Mouse (Mus musculus) CH12.LX (cell line): ENCODE measurements at regions not wholly inside any gene's neighbourhood (a gene's known extent, or its start where the extent isn't known, plus 50 kb on each side); places are given as distances from the start of the nearest gene placed in this dataset.

Experiments used
- DNase-seq: peaks from one replicate; pipeline ENCODE4 v3.0.0-alpha.2; 2013; ENCODE audit errors: extremely low read depth
- H3K27ac ChIP-seq: 2 replicates; pipeline ENCODE4 v1.5.1; 2012; ENCODE audit warnings: low read depth, mild to moderate bottlenecking, control low read depth, moderate library complexity; ENCODE audit not compliant: insufficient read depth
- H3K27me3 ChIP-seq: replicated peaks from 2 replicates; pipeline ENCODE3; 2012; ENCODE audit warnings: inconsistent platforms
- H3K36me3 ChIP-seq, 2 experiments: replicated peaks in 1 of 2; 2 replicates each; pipeline versions ENCODE3 to v1.6.1; 2012; ENCODE audit warnings: inconsistent platforms in 1 of 2, low read length in 1 of 2, mild to moderate bottlenecking in 1 of 2, mixed read lengths in 1 of 2, moderate library complexity in 1 of 2; ENCODE audit not compliant: control insufficient read depth in 1 of 2, insufficient read depth in 1 of 2
- H3K4me1 ChIP-seq, 2 experiments: 2 replicates each; pipeline ENCODE4 v1.6.1; 2012; ENCODE audit warnings: inconsistent platforms in 1 of 2, moderate library complexity in 1 of 2; ENCODE audit not compliant: insufficient read depth in 2 of 2, control insufficient read depth in 1 of 2
- H3K4me2 ChIP-seq: 2 replicates; pipeline ENCODE4 v1.6.1; 2012; ENCODE audit warnings: low read depth, mild to moderate bottlenecking, control low read depth; ENCODE audit not compliant: poor library complexity, insufficient read depth, severe bottlenecking
- H3K4me3 ChIP-seq, 3 experiments: fragments of 150-350 bp in 1 of 3; sonication (generic) in 1 of 3; replicated peaks in 1 of 3; 2 replicates each; pipeline versions ENCODE3 to v1.5.1; 2011 to 2012; ENCODE audit warnings: low read depth in 2 of 3, low read length in 2 of 3, mild to moderate bottlenecking in 2 of 3, moderate library complexity in 2 of 3, control low read depth in 1 of 3, improper control_type of control experiment in 1 of 3, inconsistent platforms in 1 of 3, mixed read lengths in 1 of 3; ENCODE audit not compliant: poor library complexity in 1 of 3
- H3K79me2 ChIP-seq: replicated peaks from 2 replicates; pipeline ENCODE4 v1.6.1; 2012; ENCODE audit warnings: mild to moderate bottlenecking, moderate library complexity; ENCODE audit not compliant: control insufficient read depth, poor library complexity, insufficient read depth, severe bottlenecking; ENCODE audit errors: extremely low read depth
- H3K9ac ChIP-seq: 2 replicates; pipeline ENCODE4 v1.6.1; 2012; ENCODE audit warnings: low read depth, mild to moderate bottlenecking, control low read depth, moderate library complexity; ENCODE audit not compliant: insufficient read depth
- H3K9me3 ChIP-seq: replicated peaks from 2 replicates; pipeline ENCODE3; 2012; ENCODE audit warnings: low read length, inconsistent platforms, mixed read lengths
- CHD1 ChIP-seq: IDR thresholded peaks from 2 replicates; pipeline ENCODE4 v1.6.1; 2012; ENCODE audit warnings: low read depth, low read length, improper control_type of control experiment, inconsistent platforms
- CTCF ChIP-seq, 2 experiments: IDR thresholded peaks in 1 of 2; conservative IDR thresholded peaks in 1 of 2; 2 replicates each; pipeline ENCODE4 v1.5.1; 2011 to 2012; ENCODE audit warnings: low read depth in 2 of 2, low read length in 2 of 2, improper control_type of control experiment in 1 of 2, inconsistent platforms in 1 of 2, mild to moderate bottlenecking in 1 of 2, moderate library complexity in 1 of 2
- E2F4 ChIP-seq: IDR thresholded peaks from 2 replicates; pipeline ENCODE4 v1.6.1; 2011; ENCODE audit warnings: low read depth, low read length, improper control_type of control experiment; ENCODE audit not compliant: insufficient replicate concordance
- ELF1 ChIP-seq: IDR thresholded peaks from 2 replicates; pipeline ENCODE4 v1.6.1; 2014; ENCODE audit warnings: low read depth, mild to moderate bottlenecking, inconsistent platforms, low read length, improper control_type of control experiment
- EP300 ChIP-seq: IDR thresholded peaks from 2 replicates; pipeline ENCODE4 v1.6.1; 2011; ENCODE audit warnings: low read length, improper control_type of control experiment
- IRF4 ChIP-seq: IDR thresholded peaks from 2 replicates; pipeline ENCODE4 v1.6.1; 2014; ENCODE audit warnings: low read depth, mild to moderate bottlenecking, inconsistent platforms, low read length, improper control_type of control experiment
- JUND ChIP-seq: conservative IDR thresholded peaks from 2 replicates; pipeline ENCODE4 v1.6.1; 2011; ENCODE audit warnings: low read depth, low read length, improper control_type of control experiment
- KAT2A ChIP-seq: IDR thresholded peaks from 2 replicates; pipeline ENCODE4 v1.6.1; 2012; ENCODE audit warnings: low read length, improper control_type of control experiment, inconsistent platforms; ENCODE audit not compliant: insufficient replicate concordance
- MAFK ChIP-seq: IDR thresholded peaks from 2 replicates; pipeline ENCODE4 v1.6.1; 2011; ENCODE audit warnings: low read length, improper control_type of control experiment; ENCODE audit not compliant: insufficient replicate concordance
- MAX ChIP-seq: IDR thresholded peaks from 2 replicates; pipeline ENCODE4 v1.6.1; 2011; ENCODE audit warnings: low read length, improper control_type of control experiment
- MAZ ChIP-seq: IDR thresholded peaks from 2 replicates; pipeline ENCODE4 v1.6.1; 2012; ENCODE audit warnings: low read depth, mild to moderate bottlenecking, inconsistent platforms, low read length, improper control_type of control experiment, moderate library complexity
- MXI1 ChIP-seq: IDR thresholded peaks from 2 replicates; pipeline ENCODE4 v1.6.1; 2011; ENCODE audit warnings: mild to moderate bottlenecking, low read depth, low read length, improper control_type of control experiment
- MYC ChIP-seq: IDR thresholded peaks from 2 replicates; pipeline ENCODE4 v1.6.1; 2011; ENCODE audit warnings: low read depth, mild to moderate bottlenecking, improper control_type of control experiment, low read length
- PAX5 ChIP-seq: IDR thresholded peaks from 2 replicates; pipeline ENCODE4 v1.6.1; 2012; ENCODE audit warnings: low read length, inconsistent platforms, mixed read lengths
- POLR2A ChIP-seq: IDR thresholded peaks from 2 replicates; pipeline ENCODE4 v1.6.1; 2011; ENCODE audit warnings: low read depth, mild to moderate bottlenecking, improper control_type of control experiment, low read length
- POLR2AphosphoS2 ChIP-seq: IDR thresholded peaks from 2 replicates; pipeline ENCODE4 v1.6.1; 2011; ENCODE audit warnings: low read depth, low read length, improper control_type of control experiment
- RCOR1 ChIP-seq: conservative IDR thresholded peaks from 2 replicates; pipeline ENCODE4 v1.6.1; 2012; ENCODE audit warnings: low read depth, mild to moderate bottlenecking, inconsistent platforms, low read length, improper control_type of control experiment
- SMC3 ChIP-seq: IDR thresholded peaks from 2 replicates; pipeline ENCODE4 v1.6.1; 2011; ENCODE audit warnings: low read depth, low read length, improper control_type of control experiment
- TBP ChIP-seq: conservative IDR thresholded peaks from 2 replicates; pipeline ENCODE4 v1.6.1; 2011; ENCODE audit warnings: low read depth, low read length, improper control_type of control experiment
- ZC3H11A ChIP-seq: IDR thresholded peaks from 2 replicates; pipeline ENCODE4 v1.6.1; 2012; ENCODE audit warnings: low read depth, mild to moderate bottlenecking, inconsistent platforms, low read length, improper control_type of control experiment
- ZKSCAN1 ChIP-seq: IDR thresholded peaks from 2 replicates; pipeline ENCODE4 v1.6.1; 2012; ENCODE audit warnings: low read depth, inconsistent platforms, low read length, improper control_type of control experiment, borderline replicate concordance
- ZMIZ1 ChIP-seq: IDR thresholded peaks from 2 replicates; pipeline ENCODE4 v1.6.1; 2012; ENCODE audit warnings: low read depth, mild to moderate bottlenecking, inconsistent platforms, low read length, improper control_type of control experiment
- ZNF384 ChIP-seq: IDR thresholded peaks from 2 replicates; pipeline ENCODE4 v1.6.1; 2012; ENCODE audit warnings: low read depth, low read length, improper control_type of control experiment, inconsistent platforms
- dilution Hi-C: fragments of 300-500 bp; cut with MboI; formaldehyde crosslinking; loops from 2 replicates; pipeline ENCODE4 v1.14.3; 2020; ENCODE audit warnings: low sequenced_read_pairs; ENCODE audit not compliant: extremely low pct_unique_long_range_greater_than_20kb, extremely low pct_ligation_motif_present
- in situ Hi-C: fragments of 300-500 bp; cut with MboI; formaldehyde crosslinking; loops from 3 replicates; pipeline ENCODE4 v1.14.3; 2019; ENCODE audit warnings: low sequenced_read_pairs, low pct_ligation_motif_present, low pct_unique_long_range_greater_than_20kb, mixed read lengths

GRCm38 (mm10) chr2:59425876-59426275, 58.6 kb upstream of the Dapl1 start:
- in situ Hi-C loops (no loop called here), dilution Hi-C loops (no loop called here)
- H3K4me2 ChIP-seq, result no peak overlapping the region
- H3K9ac ChIP-seq, result no peak overlapping the region
- no peaks in the 10 kb centered on the region for H3K36me3 ChIP-seq
- H3K27ac ChIP-seq, result no peak overlapping the region
- H3K9me3 ChIP-seq, result peaks cover 74% of the 10 kb centered on the region
- H3K4me1 ChIP-seq, result no peaks in the 10 kb centered on the region
- TF ChIP-seq MAFK (no peak), CTCF (conservative IDR thresholded peaks at IDR 0.05 in 1 of 2, IDR thresholded peaks at IDR 0.05 in 1 of 2; ENCODE audit: low read depth in 2 of 2, low read length in 2 of 2) (no peak), EP300 (no peak), RCOR1 (no peak), MAZ (no peak), CHD1 (no peak), KAT2A (no peak), ZNF384 (no peak), ZKSCAN1 (no peak), ZMIZ1 (no peak), PAX5 (no peak), MXI1 (no peak), SMC3 (no peak), ELF1 (no peak), JUND (no peak), MYC (no peak), IRF4 (no peak), MAX (no peak), POLR2AphosphoS2 (no peak), ZC3H11A (no peak)
- TF ChIP-seq, all 38 proteins: peak for 0
- no peaks in the 10 kb centered on the region for H3K27me3 ChIP-seq
- no peak overlapping the region for H3K4me3 ChIP-seq
- no peak for DNase-seq
- no peaks in the 10 kb centered on the region for H3K79me2 ChIP-seq

GRCm38 (mm10) chr2:59431466-59431865, 53.0 kb upstream of the Dapl1 start:
- in situ Hi-C loops (no loop called here), dilution Hi-C loops (no loop called here)
- Histone ChIP-seq H3K79me2 (no peaks in the 10 kb centered on the region), H3K9me3 (peaks cover 58% of the 10 kb centered on the region), H3K4me3 (no peak overlapping the region), H3K27me3 (no peaks in the 10 kb centered on the region)
- TF ChIP-seq RCOR1 (no peak), TBP (no peak), E2F4 (no peak), POLR2A (no peak), ZMIZ1 (no peak), MXI1 (no peak)
- TF ChIP-seq, all 38 proteins: peak for 0
- Histone ChIP-seq H3K9ac (no peak overlapping the region), H3K27ac (no peak overlapping the region), H3K4me2 (no peak overlapping the region), H3K36me3 (no peaks in the 10 kb centered on the region), H3K4me1 (no peaks in the 10 kb centered on the region)
- no peak for DNase-seq
